Mouse (Mus musculus) intestine, embryonic 16.5 days (tissue): ENCODE data around the gene Abhd14b. TPM values are rescaled to one million over a fixed set of nuclear protein-coding genes. Genes with fewer than 3 reads are reported as not detected.
A peak's percentile ranks its signal among the peaks of the same experiment; 100 is the strongest.

Source experiments
- ATAC-seq: fragments of 200-750 bp; cut with Nextera tagmentation; 2 replicates; pipeline ENCODE4 v1.8.0; 2017; ENCODE audit warnings: moderate TSS enrichment, moderate library complexity
- H3K27ac ChIP-seq: fragments of 300-500 bp; sonication (generic); 2 replicates; pipeline ENCODE4 v1.5.1; 2014; ENCODE audit warnings: mild to moderate bottlenecking, low read length
- H3K27me3 ChIP-seq: fragments of 300-500 bp; sonication (generic); replicated peaks from 2 replicates; pipeline ENCODE4 v1.6.1; 2014; ENCODE audit warnings: low read length, control low read depth, mixed read lengths; ENCODE audit not compliant: control insufficient read depth, insufficient read depth
- H3K36me3 ChIP-seq: fragments of 300-500 bp; sonication (generic); 2 replicates; pipeline ENCODE4 v1.6.1; 2014; ENCODE audit warnings: low read length, control low read depth; ENCODE audit not compliant: control insufficient read depth, insufficient read depth
- H3K4me1 ChIP-seq: fragments of 300-500 bp; sonication (generic); 2 replicates; pipeline ENCODE4 v1.6.1; 2014; ENCODE audit warnings: low read length, control low read depth, mixed read lengths; ENCODE audit not compliant: control insufficient read depth, insufficient read depth
- H3K4me2 ChIP-seq: fragments of 300-500 bp; sonication (generic); 2 replicates; pipeline ENCODE4 v1.6.1; 2014; ENCODE audit warnings: low read depth, low read length, control low read depth
- H3K4me3 ChIP-seq: fragments of 300-500 bp; sonication (generic); 2 replicates; pipeline ENCODE4 v1.5.1; 2014; ENCODE audit warnings: mild to moderate bottlenecking, low read length
- H3K9ac ChIP-seq: fragments of 300-500 bp; sonication (generic); 2 replicates; pipeline ENCODE4 v1.6.1; 2014; ENCODE audit warnings: low read depth, low read length
- H3K9me3 ChIP-seq: fragments of 300-500 bp; sonication (generic); 2 replicates; pipeline ENCODE4 v1.6.1; 2016; ENCODE audit warnings: low read length, control low read depth; ENCODE audit not compliant: control insufficient read depth
- WGBS: fragments of 180-500 bp; shearing (Covaris S2); extraction: QIAGEN DNeasy Blood & Tissue Kit; methylation state at CpG from one replicate; pipeline ENCODE4 v1.1.7; 2014; 5-methylcytosine and 5-hydroxymethylcytosine counted together
- polyA plus RNA-seq: library from polyadenylated mRNA; unstranded; fragments of >200 nt; fragmentation: Nextera tagmentation; extraction: Ambion mirVana; gene quantifications from 2 replicates; pipeline ENCODE4 v1.2.1, GENCODE M21; 2015

The Abhd14b gene
- polyA plus RNA-seq, 1 experiment from 2014 or later = 34.3 TPM

DNA sequence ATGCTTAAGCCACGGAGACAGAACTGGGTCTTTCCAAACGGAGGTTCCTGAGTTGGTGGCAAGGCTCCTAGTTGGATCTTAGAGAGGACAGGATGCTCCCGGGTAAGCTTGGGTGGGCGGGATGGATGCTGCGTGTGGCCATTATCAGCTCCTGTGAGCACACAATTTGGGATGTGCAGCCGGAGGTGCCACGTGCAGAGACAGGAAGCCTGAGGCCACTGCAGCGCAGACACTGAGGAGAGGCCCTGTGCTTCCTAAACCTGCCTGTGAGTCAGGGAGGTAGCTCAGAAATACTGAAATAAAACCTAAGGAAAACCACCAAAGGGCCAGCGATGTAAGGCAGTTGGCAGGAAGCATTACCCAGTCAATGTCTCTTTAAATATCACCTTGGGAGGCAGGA lies 22.5 kb downstream of the Abhd14b start:
- H3K27ac ChIP-seq = no peak overlapping the region

DNA sequence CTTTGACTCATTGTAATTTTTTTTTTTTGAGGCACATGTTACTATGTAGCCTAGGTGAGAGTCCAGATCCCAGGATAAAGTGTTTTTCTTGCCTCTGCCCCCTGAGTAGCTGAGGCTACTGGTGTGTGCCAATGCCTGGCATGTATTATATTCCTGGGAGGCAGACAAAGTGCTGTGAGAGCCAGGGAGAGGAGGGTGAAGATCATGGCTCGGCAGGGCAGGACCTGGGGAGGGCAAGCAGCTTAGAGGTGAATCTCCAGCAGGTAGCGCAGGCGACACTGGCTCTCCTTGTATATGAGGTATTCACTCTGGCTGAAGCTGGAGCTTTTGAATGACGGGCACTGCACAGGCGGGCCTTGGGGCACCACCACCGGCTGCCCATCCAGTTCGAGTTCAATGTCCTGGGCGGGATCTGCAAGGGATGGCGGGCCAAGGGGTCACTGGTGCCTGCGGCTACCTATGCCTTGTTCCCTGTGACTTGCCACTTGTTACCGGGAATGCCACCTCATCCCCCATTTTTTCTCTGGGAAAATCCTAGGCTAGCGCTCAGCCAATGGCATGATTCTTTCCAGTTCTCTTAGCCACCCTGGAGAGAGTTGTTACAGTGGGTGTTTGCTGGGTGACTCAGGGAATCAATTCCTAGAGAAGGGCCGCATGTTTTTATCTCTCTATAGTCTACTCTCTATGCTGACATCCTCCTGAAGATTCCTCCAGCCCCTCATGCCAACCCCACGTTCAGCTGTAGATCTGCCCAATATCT lies 23.9 kb downstream of the Abhd14b start:
- Histone ChIP-seq H3K27ac (no peak overlapping the region), H3K4me2 (peak overlapping the region; percentile 48), H3K9ac (no peak overlapping the region), H3K4me3 (0 out of 2 replicates have a peak overlapping the region, but pooled peaks have one; percentile 13), H3K36me3 (no peaks in the 10 kb centered on the region), H3K4me1 (peaks cover 39% of the 10 kb centered on the region), H3K9me3 (no peaks in the 10 kb centered on the region), H3K27me3 (no peaks in the 10 kb centered on the region; the same call in 1 of the 2 replicates)
- 70% methylated on average over 14 of the region's 14 CpGs for WGBS
- no peak for ATAC-seq

More for the DNA sequence above, 22.5 kb downstream of the Abhd14b start:
- Histone ChIP-seq H3K27me3 (peaks cover 12% of the 10 kb centered on the region), H3K9ac (no peak overlapping the region), H3K9me3 (no peaks in the 10 kb centered on the region), H3K4me1 (peaks cover 34% of the 10 kb centered on the region), H3K4me2 (no peak overlapping the region), H3K36me3 (no peaks in the 10 kb centered on the region), H3K4me3 (no peak overlapping the region)
- 76% methylated on average over 9 of the region's 9 CpGs for WGBS
- no peak for ATAC-seq

DNA sequence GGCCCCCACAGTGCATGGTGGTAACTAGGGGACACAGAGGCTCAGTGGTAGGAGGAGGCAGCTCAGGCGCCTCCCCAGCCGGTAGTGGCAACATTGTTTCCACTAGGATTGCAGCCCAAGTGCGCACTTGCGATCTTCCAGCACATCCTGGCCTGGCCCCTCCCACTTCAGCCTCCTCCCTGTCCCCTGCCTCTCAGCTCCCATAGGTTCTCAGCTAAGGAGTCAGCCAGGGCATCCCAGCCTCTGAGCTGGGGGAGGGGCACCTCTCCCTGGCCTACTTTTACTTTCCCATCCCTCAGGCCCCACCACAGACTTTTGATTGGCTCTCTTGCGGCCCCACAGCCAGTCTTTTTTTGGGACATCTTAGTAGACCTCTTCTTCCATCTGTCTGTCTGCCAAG lies 24.6 kb downstream of the Abhd14b start:
- Histone ChIP-seq H3K4me3 (peak overlapping the region; percentile 13; the same call in 1 of the 2 replicates), H3K27me3 (no peaks in the 10 kb centered on the region), H3K9ac (no peak overlapping the region), H3K27ac (no peak overlapping the region), H3K4me2 (peak overlapping the region; percentile 48), H3K4me1 (peaks cover 43% of the 10 kb centered on the region), H3K9me3 (no peaks in the 10 kb centered on the region), H3K36me3 (no peaks in the 10 kb centered on the region)
- ATAC-seq = peak; percentile 20; the same call in 1 of the 2 replicates
- 16% methylated on average over 5 of the region's 5 CpGs for WGBS

DNA sequence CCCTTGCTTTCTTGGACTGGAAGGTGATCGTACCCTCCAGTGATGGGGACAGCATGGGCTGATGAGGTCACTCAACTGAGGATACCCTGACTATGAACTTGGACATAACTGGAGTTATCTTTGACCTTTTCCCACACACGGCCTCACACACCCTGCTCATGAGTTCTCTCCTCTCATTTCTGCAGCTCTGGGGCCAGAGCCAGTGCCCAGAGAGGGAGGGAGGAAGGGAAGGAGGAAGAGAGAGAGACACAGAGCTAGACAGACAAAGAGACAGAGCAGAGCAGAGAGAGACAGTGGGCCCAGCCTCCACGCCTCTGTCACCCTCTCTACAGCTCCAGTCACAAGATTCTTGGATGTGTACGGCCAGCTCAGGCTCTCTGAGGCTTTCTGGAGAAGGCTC lies 25.1 kb downstream of the Abhd14b start:
- H3K9me3 ChIP-seq = no peaks in the 10 kb centered on the region
- 0 out of 2 replicates have a peak overlapping the region, but pooled peaks have one; percentile 6 for H3K9ac ChIP-seq
- ATAC-seq = no peak
- H3K36me3 ChIP-seq = no peaks in the 10 kb centered on the region
- H3K4me3 ChIP-seq = no peak overlapping the region
- WGBS = 57% methylated on average over 4 of the region's 4 CpGs
- H3K4me2 ChIP-seq = no peak overlapping the region
- H3K27me3 ChIP-seq = no peaks in the 10 kb centered on the region
- H3K4me1 ChIP-seq = peaks cover 43% of the 10 kb centered on the region
- peak overlapping the region; percentile 31; the same call in 1 of the 2 replicates for H3K27ac ChIP-seq

DNA sequence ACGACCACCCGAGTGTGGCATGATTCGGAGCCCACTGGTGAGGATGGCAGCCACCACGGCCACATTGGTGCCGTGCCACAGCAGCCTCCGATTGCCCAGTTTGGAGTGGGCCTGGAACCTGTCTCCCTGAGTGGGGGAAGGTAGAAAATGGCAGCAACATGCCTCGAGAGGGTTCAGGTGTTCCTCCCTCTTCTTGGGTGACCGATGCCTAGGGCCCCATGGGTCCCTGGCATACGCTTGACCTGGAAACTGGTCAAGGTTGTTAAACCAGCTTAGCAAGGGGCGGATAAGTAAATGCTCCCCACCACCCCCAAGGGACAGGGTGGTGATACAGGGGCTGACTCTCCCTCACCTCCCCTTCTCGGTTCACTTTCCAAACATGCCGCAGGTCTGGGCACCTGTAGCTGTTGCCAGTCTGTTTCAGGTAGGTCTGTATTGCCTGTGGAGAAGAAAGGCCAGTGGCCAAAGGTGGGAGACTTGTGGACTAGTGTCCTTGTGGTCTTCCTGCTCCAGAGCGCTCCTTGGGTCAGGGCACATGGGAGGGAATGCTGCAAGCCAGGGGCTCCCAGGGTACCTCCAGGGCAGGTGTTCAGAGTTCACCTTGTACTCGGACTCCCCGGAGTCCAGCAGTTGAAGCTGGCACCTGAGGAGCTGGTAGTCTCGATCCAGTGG lies 26.0 kb downstream of the Abhd14b start:
- Histone ChIP-seq H3K4me2 (no peak overlapping the region), H3K9me3 (no peaks in the 10 kb centered on the region), H3K4me1 (peaks cover 49% of the 10 kb centered on the region), H3K9ac (no peak overlapping the region), H3K27me3 (no peaks in the 10 kb centered on the region), H3K27ac (no peak overlapping the region), H3K36me3 (no peaks in the 10 kb centered on the region), H3K4me3 (no peak overlapping the region)
- 90% methylated on average over 16 of the region's 16 CpGs for WGBS
- ATAC-seq = no peak

DNA sequence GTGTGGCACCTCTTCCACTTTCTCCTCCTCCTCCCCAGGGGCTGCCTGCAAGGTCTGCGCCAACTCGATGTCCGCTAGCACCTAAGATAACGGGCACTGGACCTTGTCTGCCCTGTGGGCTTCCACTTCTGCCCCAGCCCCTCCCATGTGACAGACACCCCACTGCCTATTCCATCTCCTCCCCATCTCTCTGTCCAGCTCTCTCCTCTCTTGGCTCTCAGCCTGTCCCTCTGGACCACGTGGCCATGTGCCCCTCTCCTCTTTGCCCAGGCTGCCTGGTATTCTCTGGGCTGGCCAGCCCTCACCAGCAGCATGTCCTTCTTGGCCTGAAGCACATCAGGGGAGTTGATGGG lies 26.5 kb downstream of the Abhd14b start:
- Histone ChIP-seq H3K4me3 (no peak overlapping the region), H3K27ac (no peak overlapping the region), H3K4me1 (peaks cover 50% of the 10 kb centered on the region), H3K9me3 (no peaks in the 10 kb centered on the region), H3K27me3 (no peaks in the 10 kb centered on the region), H3K4me2 (no peak overlapping the region), H3K9ac (no peak overlapping the region; the same call in 1 of the 2 replicates), H3K36me3 (no peaks in the 10 kb centered on the region)
- 74% methylated on average over 5 of the region's 5 CpGs for WGBS
- no peak for ATAC-seq

DNA sequence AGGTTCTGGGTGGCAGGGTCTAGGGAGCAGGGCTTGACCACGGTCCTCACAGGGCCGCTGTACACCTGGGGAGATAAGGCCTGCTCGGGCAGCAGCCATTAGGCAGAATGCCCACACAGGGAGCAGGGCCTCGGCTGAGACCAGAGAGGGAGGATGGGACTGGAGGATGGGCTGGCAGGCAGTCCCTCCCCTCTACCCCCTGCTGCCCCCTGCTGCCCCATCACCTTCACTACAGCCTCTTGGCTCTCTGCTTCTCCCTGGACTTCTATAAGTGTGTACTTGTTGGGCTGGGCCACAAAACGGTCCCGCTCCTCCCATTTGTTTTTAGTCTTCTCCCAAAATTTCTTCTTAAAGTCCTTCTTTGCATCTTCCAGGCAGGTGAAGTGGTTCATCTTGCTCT lies 27.2 kb downstream of the Abhd14b start:
- ATAC-seq = no peak
- Histone ChIP-seq H3K4me3 (no peak overlapping the region), H3K9me3 (no peaks in the 10 kb centered on the region), H3K27ac (no peak overlapping the region), H3K9ac (no peak overlapping the region; the same call in 1 of the 2 replicates), H3K36me3 (no peaks in the 10 kb centered on the region), H3K4me1 (peaks cover 50% of the 10 kb centered on the region), H3K27me3 (no peaks in the 10 kb centered on the region), H3K4me2 (no peak overlapping the region)
- WGBS = 7% methylated on average over 6 of the region's 6 CpGs

DNA sequence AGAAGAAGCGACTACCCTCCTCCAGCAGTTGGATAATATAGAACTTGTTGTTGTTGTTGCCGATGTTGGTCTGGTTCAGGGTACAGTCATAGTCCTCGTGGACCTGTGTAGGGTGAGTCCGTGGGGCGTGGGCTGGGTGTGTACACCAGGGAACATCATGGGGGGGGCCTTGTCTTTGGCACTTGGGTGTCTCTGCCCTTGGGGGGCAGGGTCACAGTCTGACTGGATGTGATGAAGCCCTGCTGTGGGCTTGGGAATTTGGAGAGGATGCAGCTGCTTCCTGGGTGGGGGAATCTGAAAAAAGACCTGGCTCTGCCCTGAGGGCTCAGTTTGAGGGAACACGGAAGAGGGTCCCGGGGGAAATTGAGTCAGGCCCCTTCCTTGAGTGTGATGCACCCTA lies 27.8 kb downstream of the Abhd14b start:
- H3K9ac ChIP-seq = no peak overlapping the region
- H3K4me2 ChIP-seq = no peak overlapping the region
- H3K27me3 ChIP-seq = no peaks in the 10 kb centered on the region
- no peak overlapping the region for H3K4me3 ChIP-seq
- WGBS = 67% methylated on average over 7 of the region's 7 CpGs
- H3K36me3 ChIP-seq = no peaks in the 10 kb centered on the region
- H3K4me1 ChIP-seq = peaks cover 50% of the 10 kb centered on the region
- ATAC-seq = no peak
- H3K9me3 ChIP-seq = no peaks in the 10 kb centered on the region
- H3K27ac ChIP-seq = no peak overlapping the region

DNA sequence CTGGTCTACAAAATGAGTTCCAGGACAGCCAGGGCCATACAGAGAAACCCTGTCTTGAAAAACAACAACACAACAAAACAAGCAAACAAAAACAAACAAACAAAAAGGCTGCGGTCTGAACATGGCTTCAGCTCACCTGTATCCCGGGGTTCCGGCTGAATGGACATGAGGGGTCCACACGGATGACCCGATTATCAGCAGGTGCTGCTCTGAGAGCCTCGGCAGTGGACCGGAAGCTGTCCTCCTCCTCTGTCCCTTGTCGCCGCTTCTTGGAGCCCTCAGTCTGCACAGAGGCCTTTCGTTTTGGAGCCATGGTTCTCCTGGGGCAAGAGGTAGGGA lies 28.4 kb downstream of the Abhd14b start, which contains the start of gene Rrp9:
Rrp9 (plus strand) TSS at position 301 of the 339 bp plus-strand sequence.
- no peak for ATAC-seq
- peak within 1 kb of the TSS; percentile 51 for H3K4me2 ChIP-seq
- no peaks in the 10 kb centered on the region for H3K27me3 ChIP-seq
- H3K4me1 ChIP-seq = peaks cover 50% of the 10 kb centered on the region
- H3K9me3 ChIP-seq = no peaks in the 10 kb centered on the region
- H3K4me3 ChIP-seq = peak within 1 kb of the TSS; percentile 33
- WGBS = 89% methylated on average over 10 of the region's 10 CpGs
- H3K36me3 ChIP-seq = no peaks in the 10 kb centered on the region
- H3K27ac ChIP-seq = peak within 1 kb of the TSS; percentile 65
- peak within 1 kb of the TSS; percentile 60 for H3K9ac ChIP-seq
